Mouse (Mus musculus) midbrain, embryonic 13.5 days (tissue): ENCODE results near the gene Shb. TPM values are rescaled to one million over a fixed set of nuclear protein-coding genes. Genes with fewer than 3 reads are reported as not detected.
"Not testable (repeated sequence)": the region's sequence is repeated elsewhere in the genome, so short reads cannot be mapped to it uniquely, and the experiment has no call there.

Experiments
- ATAC-seq: fragments of 200-750 bp; cut with Nextera tagmentation; 2 replicates; pipeline ENCODE4 v1.8.0; 2017; ENCODE audit warnings: mild to moderate bottlenecking, moderate TSS enrichment, moderate library complexity
- H3K27ac ChIP-seq: fragments of 300-500 bp; sonication (generic); 2 replicates; pipeline ENCODE4 v1.5.1; 2015; ENCODE audit warnings: inconsistent platforms, mild to moderate bottlenecking, moderate library complexity
- H3K27me3 ChIP-seq: fragments of 300-500 bp; sonication (generic); 2 replicates; pipeline ENCODE4 v1.6.1; 2015; ENCODE audit warnings: mild to moderate bottlenecking, inconsistent platforms
- H3K36me3 ChIP-seq: fragments of 300-500 bp; sonication (generic); 2 replicates; pipeline ENCODE4 v1.6.1; 2015; ENCODE audit warnings: mild to moderate bottlenecking, inconsistent platforms
- H3K4me1 ChIP-seq: fragments of 300-500 bp; sonication (generic); replicated peaks from 2 replicates; pipeline ENCODE4 v1.6.1; 2015; ENCODE audit warnings: inconsistent platforms
- H3K4me2 ChIP-seq: fragments of 300-500 bp; sonication (generic); replicated peaks from 2 replicates; pipeline ENCODE4 v1.6.1; 2015; ENCODE audit warnings: moderate library complexity, mild to moderate bottlenecking, inconsistent platforms
- H3K4me3 ChIP-seq: fragments of 300-500 bp; sonication (generic); replicated peaks from 2 replicates; pipeline ENCODE4 v1.5.1; 2015; ENCODE audit warnings: mild to moderate bottlenecking, inconsistent platforms
- H3K9ac ChIP-seq: fragments of 300-500 bp; sonication (generic); replicated peaks from 2 replicates; pipeline ENCODE4 v1.6.1; 2015; ENCODE audit warnings: mild to moderate bottlenecking, inconsistent platforms
- H3K9me3 ChIP-seq: fragments of 300-500 bp; sonication (generic); 2 replicates; pipeline ENCODE4 v1.6.1; 2016; ENCODE audit warnings: mild to moderate bottlenecking, inconsistent platforms
- WGBS: fragments of 180-500 bp; shearing (Covaris S2); methylation state at CpG from one replicate; pipeline ENCODE4 v1.1.7; 2015; 5-methylcytosine and 5-hydroxymethylcytosine counted together
- polyA plus RNA-seq: library from polyadenylated mRNA; unstranded; fragments of >200 nt; fragmentation: Nextera tagmentation; extraction: Ambion mirVana; gene quantifications from 2 replicates; pipeline ENCODE4 v1.2.1, GENCODE M21; 2015

Shb gene
- polyA plus RNA-seq, 1 experiment from 2014 or later = 3.6 TPM

DNA sequence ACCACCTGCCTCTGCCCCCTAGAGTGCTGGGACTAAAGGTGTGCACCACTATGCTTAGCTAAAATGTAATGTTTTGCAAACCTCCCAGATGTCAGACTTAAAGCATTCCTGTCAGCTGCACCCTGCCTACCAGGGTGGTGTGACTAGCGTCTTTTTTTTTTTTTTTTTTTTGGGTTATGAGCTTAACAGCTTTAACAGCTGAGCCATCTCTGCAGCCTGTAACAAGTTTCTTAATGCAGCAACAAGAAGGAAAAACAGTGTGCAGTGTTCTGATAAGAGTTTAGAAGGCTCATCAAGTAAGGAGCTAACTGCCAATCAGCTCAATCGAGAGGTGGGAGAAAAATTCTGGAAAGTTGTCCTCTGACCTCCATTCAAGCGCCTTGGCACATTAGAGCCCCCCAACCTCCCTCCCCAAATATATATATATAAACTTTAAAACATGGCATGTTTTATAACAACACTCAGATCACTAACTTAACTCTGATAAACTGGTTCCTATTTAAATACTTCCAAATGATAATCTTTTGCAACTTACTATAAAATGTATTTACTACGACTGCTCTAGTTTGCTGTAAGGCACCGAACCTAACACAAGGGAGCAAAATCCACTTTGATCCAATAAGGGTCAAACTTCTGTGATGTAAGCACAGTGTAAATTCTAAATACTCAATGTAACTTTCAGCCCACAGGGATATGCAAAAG lies 125.1 kb downstream of the Shb start:
- peak overlapping the region; percentile 77 for H3K4me2 ChIP-seq
- H3K4me1 ChIP-seq = peaks cover 37% of the 10 kb centered on the region
- peak overlapping the region; percentile 95; the same call in 1 of the 2 replicates for H3K27ac ChIP-seq
- H3K27me3 ChIP-seq = peaks cover 20% of the 10 kb centered on the region
- H3K9ac ChIP-seq = peak overlapping the region; percentile 97
- H3K4me3 ChIP-seq = peak overlapping the region; percentile 95
- no peaks in the 10 kb centered on the region for H3K9me3 ChIP-seq
- no peak for ATAC-seq
- peaks cover 25% of the 10 kb centered on the region for H3K36me3 ChIP-seq
- 62% methylated on average over 5 of the region's 5 CpGs for WGBS

DNA sequence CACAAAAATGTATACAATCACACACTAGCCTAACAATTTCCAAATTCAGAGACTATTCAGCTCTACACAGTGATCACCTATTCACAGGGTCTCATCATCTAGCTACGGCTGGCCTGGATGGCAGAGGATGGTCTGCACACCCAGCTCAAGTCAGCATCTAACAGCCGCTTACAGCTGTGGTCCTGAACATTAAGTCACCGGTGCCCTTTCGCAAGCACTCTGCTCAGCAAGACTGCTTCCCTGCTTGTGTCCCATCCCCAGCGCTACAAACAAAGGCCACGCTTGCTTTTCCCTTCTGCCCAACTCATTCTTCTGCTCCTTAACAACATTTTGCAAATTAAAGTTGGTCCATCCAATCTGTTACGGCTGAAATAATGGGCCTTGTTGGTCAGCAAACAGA lies 125.9 kb downstream of the Shb start:
- 67% methylated on average over 7 of the region's 7 CpGs for WGBS
- Histone ChIP-seq H3K27me3 (peaks cover 14% of the 10 kb centered on the region), H3K4me1 (peaks cover 37% of the 10 kb centered on the region), H3K4me2 (peak overlapping the region; percentile 77), H3K27ac (no peak overlapping the region), H3K4me3 (peak overlapping the region; percentile 95), H3K9me3 (no peaks in the 10 kb centered on the region), H3K9ac (peak overlapping the region; percentile 97), H3K36me3 (peaks cover 30% of the 10 kb centered on the region)
- no peak for ATAC-seq

DNA sequence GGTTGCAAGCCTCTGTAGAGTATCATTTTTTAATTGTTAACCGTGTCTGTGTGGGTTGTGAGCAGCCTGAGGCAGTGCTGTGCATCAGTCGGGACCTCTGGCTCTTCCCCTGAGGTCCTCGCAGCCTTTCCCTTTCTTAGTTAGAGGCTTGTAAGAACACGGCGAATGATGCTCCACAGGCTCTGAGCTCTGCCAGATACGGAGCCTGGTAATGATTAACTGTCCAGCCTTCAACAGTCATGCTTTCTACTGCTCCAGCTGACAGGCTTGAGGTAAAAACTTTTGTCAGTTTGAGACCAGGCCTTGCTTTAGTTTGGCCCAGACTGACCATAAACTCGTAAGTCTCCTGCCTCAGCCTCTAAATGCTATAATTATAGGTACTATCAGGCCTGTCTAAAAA lies 127.0 kb downstream of the Shb start:
- no peak for ATAC-seq
- WGBS = 90% methylated on average over 7 of the region's 7 CpGs

DNA sequence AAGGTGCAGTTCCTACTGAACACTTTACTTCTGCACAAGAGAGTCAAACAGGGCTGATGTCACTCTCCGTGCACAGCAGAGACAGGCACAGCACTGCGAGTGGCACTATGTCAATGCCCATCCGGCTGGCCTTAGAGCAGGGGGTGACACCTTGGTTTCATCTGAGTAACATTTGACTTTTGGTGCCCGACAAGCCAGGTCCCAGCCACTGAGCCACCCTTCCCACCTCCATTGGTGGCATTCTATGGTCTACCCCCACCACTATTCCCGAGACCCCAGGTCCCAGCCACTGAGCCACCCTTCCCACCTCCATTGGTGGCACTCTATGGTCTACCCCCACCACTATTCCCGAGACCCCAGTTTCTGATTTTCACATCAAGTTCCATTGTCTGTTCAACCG lies 128.2 kb downstream of the Shb start:
- H3K9ac ChIP-seq = no peak overlapping the region
- peaks cover 33% of the 10 kb centered on the region for H3K4me1 ChIP-seq
- H3K27ac ChIP-seq = no peak overlapping the region
- no peak overlapping the region for H3K4me2 ChIP-seq
- no peak for ATAC-seq
- H3K4me3 ChIP-seq = no peak overlapping the region
- H3K27me3 ChIP-seq = no peaks in the 10 kb centered on the region
- peaks cover 50% of the 10 kb centered on the region for H3K36me3 ChIP-seq
- no peaks in the 10 kb centered on the region for H3K9me3 ChIP-seq
- 97% methylated on average over 7 of the region's 7 CpGs for WGBS

More for the DNA sequence above, 127.0 kb downstream of the Shb start:
- Histone ChIP-seq H3K9ac (no peak overlapping the region), H3K27ac (no peak overlapping the region), H3K4me2 (no peak overlapping the region), H3K4me1 (peaks cover 37% of the 10 kb centered on the region), H3K9me3 (no peaks in the 10 kb centered on the region), H3K36me3 (peaks cover 38% of the 10 kb centered on the region), H3K4me3 (no peak overlapping the region), H3K27me3 (peaks cover 4% of the 10 kb centered on the region)

DNA sequence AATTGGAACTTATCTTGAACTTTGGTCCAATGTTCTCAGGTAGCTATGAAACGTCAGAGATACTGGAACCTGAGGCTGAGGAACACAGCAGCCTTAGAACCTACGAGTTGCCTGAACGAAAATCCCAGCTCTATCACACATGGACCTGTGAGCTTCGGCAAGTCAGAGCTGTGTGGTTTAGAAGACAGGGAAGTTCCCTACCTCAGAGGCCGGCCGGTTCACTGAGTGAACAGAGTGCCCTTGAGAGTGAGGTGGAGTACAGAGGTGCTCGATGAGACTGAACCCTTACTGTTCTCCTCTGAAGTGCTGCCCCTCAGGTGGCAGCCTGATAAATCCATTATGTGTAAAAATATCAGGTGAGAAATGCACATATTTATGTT lies 128.8 kb downstream of the Shb start:
- H3K9ac ChIP-seq = no peak overlapping the region
- 93% methylated on average over 7 of the region's 7 CpGs for WGBS
- no peaks in the 10 kb centered on the region for H3K9me3 ChIP-seq
- no peaks in the 10 kb centered on the region for H3K27me3 ChIP-seq
- H3K4me2 ChIP-seq = no peak overlapping the region
- no peak overlapping the region for H3K4me3 ChIP-seq
- no peak for ATAC-seq
- peaks cover 56% of the 10 kb centered on the region for H3K36me3 ChIP-seq
- no peak overlapping the region for H3K27ac ChIP-seq
- peaks cover 30% of the 10 kb centered on the region for H3K4me1 ChIP-seq

DNA sequence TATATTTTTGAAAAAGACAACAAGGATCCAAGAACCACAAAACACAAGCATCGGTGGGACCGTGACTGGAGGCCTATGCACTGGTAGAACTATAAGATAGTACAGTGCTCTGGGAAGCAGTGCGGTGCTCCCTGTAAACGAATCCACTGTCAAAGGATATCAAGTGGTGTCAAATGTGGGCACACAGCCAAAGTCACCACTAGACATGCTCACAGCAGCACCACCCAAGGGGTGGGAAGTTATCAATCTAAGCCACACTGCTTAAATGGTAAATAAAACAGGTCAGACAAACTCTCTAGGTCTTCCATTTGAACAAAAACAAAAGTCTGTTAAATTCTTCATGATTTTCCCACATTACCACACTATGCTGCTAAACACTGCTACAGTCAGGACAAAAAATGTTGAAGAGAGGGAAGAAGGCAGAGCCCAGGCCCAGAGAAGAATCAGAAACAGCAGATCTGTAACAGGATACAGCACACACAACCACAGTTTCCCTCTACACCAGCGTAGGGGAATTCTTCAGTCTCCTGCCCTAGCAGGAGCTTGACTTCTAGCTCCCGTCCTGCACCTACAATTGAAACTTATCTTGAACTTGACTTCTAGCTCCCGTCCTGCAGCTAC lies 129.3 kb downstream of the Shb start:
- Histone ChIP-seq H3K27ac (no peak overlapping the region), H3K9me3 (no peaks in the 10 kb centered on the region), H3K27me3 (no peaks in the 10 kb centered on the region), H3K4me3 (no peak overlapping the region), H3K4me1 (peaks cover 30% of the 10 kb centered on the region), H3K36me3 (peaks cover 61% of the 10 kb centered on the region), H3K4me2 (no peak overlapping the region), H3K9ac (no peak overlapping the region)
- WGBS = 88% methylated on average over 7 of the region's 7 CpGs
- no peak for ATAC-seq

DNA sequence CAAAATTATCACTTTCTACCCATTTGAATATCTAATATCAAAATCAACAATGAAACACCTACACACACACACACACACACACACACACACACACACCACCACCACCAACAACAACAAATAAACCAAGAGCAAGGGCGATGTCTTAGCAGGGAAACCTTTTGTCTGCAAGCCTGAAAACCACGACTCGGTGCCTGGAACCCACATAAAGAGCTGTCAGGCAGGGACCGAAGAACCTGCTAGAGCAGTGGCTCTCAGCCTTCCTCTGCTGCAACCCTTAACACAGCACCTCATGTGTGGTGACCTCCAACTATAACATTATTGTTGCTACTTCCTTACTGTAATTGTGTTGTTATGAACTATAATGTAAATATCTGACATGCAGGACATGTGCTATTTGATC lies 130.0 kb downstream of the Shb start:
- Histone ChIP-seq H3K9ac (no peak overlapping the region), H3K36me3 (peaks cover 68% of the 10 kb centered on the region), H3K27me3 (no peaks in the 10 kb centered on the region), H3K4me1 (peaks cover 25% of the 10 kb centered on the region), H3K9me3 (no peaks in the 10 kb centered on the region), H3K27ac (no peak overlapping the region), H3K4me2 (no peak overlapping the region), H3K4me3 (no peak overlapping the region)
- WGBS = 96% methylated on average over 4 of the region's 4 CpGs
- ATAC-seq = no peak

DNA sequence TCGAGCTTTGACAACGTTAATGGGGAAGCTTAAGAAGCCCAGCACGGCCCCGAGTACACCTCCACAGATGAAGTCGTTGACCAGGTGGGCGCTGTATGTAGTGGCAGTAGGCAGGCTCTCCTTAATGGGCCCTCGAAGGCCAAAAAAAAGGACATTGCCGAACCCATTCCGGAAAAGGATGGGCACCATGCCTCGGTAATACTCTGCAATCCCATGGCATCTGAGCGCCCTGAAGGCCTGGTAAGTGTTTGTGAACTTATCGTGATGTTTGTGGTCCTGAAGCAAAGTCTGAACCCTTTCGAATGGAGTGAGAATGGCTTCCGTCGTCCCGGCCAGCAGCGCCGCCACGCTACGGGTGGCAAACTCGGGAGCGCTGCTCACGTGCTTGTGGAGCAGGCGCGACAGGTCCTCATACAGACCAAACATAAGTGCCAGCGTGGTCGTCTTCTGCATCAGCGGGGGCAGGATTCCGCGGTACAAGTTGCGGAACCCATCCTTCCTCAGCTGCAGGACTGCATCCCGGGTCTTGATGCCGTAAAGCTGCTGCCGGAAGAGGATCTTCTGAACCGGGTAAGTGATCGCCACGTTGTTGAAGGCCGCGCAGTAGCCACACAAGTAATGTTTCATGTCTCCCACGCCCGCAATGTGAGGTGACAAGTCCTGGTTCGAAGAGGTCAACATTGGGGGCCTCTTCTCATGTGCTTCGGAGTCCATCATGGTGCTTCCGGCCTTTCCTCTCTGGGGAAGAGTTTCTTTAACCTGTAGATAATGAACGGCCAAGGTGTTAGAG lies 132.7 kb downstream of the Shb start:
- Histone ChIP-seq H3K4me2 (no peak overlapping the region), H3K27ac (no peak overlapping the region), H3K4me3 (no peak overlapping the region), H3K9ac (no peak overlapping the region), H3K9me3 (no peaks in the 10 kb centered on the region), H3K36me3 (peaks cover 82% of the 10 kb centered on the region), H3K27me3 (no peaks in the 10 kb centered on the region), H3K4me1 (0 out of 2 replicates have a peak, but pooled peaks cover 3% of the 10 kb centered on the region)
- no peak for ATAC-seq
- WGBS = 95% methylated on average over 45 of the region's 45 CpGs

DNA sequence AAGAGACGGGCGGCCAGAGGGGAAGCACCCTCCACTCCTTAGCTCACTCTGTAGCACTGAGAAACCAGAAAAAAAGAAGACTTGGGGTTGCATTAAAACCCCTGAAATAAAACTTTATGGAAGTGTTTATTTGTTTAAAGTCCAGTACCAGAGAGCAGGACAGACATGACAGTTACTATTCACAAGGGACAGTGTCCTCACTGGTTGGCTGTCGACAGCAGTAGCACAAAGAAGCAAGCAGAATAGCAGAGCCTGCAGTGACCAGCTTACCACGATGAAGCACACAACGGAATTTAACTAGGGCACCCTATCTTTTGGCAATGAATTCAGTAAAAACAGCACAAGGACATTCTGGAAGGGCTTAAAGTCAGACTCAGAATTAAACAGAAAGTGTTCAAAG lies 134.0 kb downstream of the Shb start:
- peaks cover 69% of the 10 kb centered on the region for H3K36me3 ChIP-seq
- not testable (repeated sequence) for H3K9ac ChIP-seq

DNA sequence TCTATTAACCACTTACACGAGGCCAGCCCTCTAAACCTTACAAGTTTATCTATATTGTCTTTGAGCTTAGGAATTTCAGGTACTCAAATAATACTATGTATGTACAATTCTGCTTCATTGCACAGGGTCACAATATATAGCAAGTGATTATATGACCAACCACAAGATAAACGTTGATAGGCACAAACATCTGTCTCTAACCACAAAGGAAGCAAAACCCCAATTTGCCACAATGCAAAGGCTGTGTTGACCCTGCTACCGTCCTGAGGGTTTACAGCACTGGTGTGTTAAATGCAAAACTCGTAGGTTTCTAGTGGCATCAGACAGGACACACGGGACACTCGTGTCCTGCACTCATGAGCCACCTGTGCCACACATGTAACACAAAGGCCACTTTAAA lies 136.1 kb downstream of the Shb start:
- peaks cover 51% of the 10 kb centered on the region for H3K36me3 ChIP-seq
- H3K9me3 ChIP-seq, ATAC-seq, H3K9ac ChIP-seq, H3K27ac ChIP-seq, H3K4me2 ChIP-seq, H3K27me3 ChIP-seq, H3K4me1 ChIP-seq, H3K4me3 ChIP-seq: not testable (repeated sequence)
- WGBS = 86% methylated on average over 6 of the region's 6 CpGs

More for the DNA sequence above, 134.0 kb downstream of the Shb start:
- H3K4me2 ChIP-seq, H3K4me1 ChIP-seq, H3K4me3 ChIP-seq, H3K27ac ChIP-seq, H3K9me3 ChIP-seq, H3K27me3 ChIP-seq, ATAC-seq: not testable (repeated sequence)
- 90% methylated on average over 5 of the region's 5 CpGs for WGBS

DNA sequence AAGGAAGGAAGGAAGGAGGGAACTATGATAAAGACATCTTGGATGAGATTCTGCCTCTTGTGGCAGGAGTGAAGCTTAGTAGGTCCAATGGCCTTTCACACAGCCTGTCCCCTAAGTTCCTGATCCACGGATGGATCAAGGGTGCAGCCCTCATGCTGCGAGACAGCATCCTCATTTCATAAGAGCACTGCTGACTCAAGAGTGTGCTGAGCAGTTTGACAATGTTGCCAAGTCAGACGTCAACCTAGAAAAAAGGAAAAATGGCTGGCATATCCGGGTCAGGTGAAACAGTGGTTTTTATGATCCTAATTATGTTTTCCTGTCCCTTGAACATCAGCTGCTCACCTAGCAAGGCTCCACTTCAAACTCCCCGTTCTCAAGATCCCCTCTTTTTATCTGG lies 138.6 kb downstream of the Shb start:
- no peak overlapping the region for H3K27ac ChIP-seq
- no peaks in the 10 kb centered on the region for H3K4me1 ChIP-seq
- peaks cover 28% of the 10 kb centered on the region for H3K36me3 ChIP-seq
- no peak overlapping the region for H3K4me2 ChIP-seq
- no peak overlapping the region for H3K4me3 ChIP-seq
- no peaks in the 10 kb centered on the region for H3K9me3 ChIP-seq
- H3K9ac ChIP-seq = no peak overlapping the region
- no peak for ATAC-seq
- no peaks in the 10 kb centered on the region for H3K27me3 ChIP-seq
- 81% methylated on average over 5 of the region's 5 CpGs for WGBS

DNA sequence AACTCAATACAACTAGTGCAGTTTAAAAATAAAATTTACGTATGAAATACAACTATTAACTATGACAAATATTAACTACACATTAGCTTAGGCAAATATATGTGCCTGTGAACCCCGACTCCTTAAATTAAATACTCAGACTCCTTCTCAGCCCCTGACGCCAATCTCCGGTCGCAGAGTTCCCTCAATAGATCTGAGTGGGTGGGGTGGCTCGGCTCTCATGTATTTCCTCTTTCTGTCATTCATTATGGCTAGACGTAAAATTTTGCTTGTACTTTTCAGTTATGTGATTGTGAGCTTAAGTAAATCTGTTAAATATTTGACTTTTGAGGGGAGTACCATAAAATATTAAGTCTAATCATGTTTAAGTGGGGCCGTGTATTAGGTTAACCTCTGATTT lies 139.3 kb downstream of the Shb start:
- no peak overlapping the region for H3K27ac ChIP-seq
- H3K4me1 ChIP-seq = no peaks in the 10 kb centered on the region
- no peak overlapping the region for H3K9ac ChIP-seq
- no peak overlapping the region for H3K4me3 ChIP-seq
- no peaks in the 10 kb centered on the region for H3K9me3 ChIP-seq
- no peak overlapping the region for H3K4me2 ChIP-seq
- no peak for ATAC-seq
- peaks cover 21% of the 10 kb centered on the region for H3K36me3 ChIP-seq
- WGBS = 88% methylated on average over 8 of the region's 8 CpGs
- H3K27me3 ChIP-seq = no peaks in the 10 kb centered on the region
